Mouse (Mus musculus) hematopoietic stem cell, adult 5-6 weeks (primary cell): ENCODE measurements around the gene Rab3il1. TPM values are rescaled to one million over a fixed set of nuclear protein-coding genes. Genes with fewer than 3 reads are reported as not detected.

ENCODE experiments used
- total RNA-seq: library from RNA; stranded (forward); fragments of 172-1452, 232-1000 nt; gene quantifications from 2 replicates; pipeline ENCODE4 v1.2.3, GENCODE M21; 2017

Gene Rab3il1
- total RNA-seq, 1 experiment from 2014 or later, result 11.2 TPM

Other genes starting within 250 kb of the Rab3il1 start
- gene Scgb2a2, start 154.1 kb upstream of the Rab3il1 start, total RNA-seq, result not detected in 2 replicates
- 70.4 and 76.6 TPM in 2 replicates for gene Incenp, start 102.1 kb upstream of the Rab3il1 start, total RNA-seq
- gene Fth1, start 21.1 kb upstream of the Rab3il1 start, total RNA-seq, result 535 and 658 TPM in 2 replicates
- 2.5 TPM in 1 of 2 replicates, not detected in the other for gene Best1, start within 50 bp of the Rab3il1 start, total RNA-seq
- 3.4 and 6.3 TPM in 2 replicates for gene Fads3, start 39.9 kb downstream of the Rab3il1 start, total RNA-seq
- gene Fads2, start 100.1 kb downstream of the Rab3il1 start, total RNA-seq, result 30.7 and 36.4 TPM in 2 replicates
- gene Fads1, start 181.2 kb downstream of the Rab3il1 start, total RNA-seq, result 25.9 and 34.0 TPM in 2 replicates
- 102 and 111 TPM in 2 replicates for gene Tmem258, start 202.3 kb downstream of the Rab3il1 start, total RNA-seq
- 85.9 and 90.2 TPM in 2 replicates for gene Fen1, start 202.5 kb downstream of the Rab3il1 start, total RNA-seq
- gene Myrf, start 239.1 kb downstream of the Rab3il1 start, total RNA-seq, result not detected in 2 replicates